Mouse (Mus musculus): ENCODE results near the gene Hsd17b10.

Hsd17b10 gene

GRCm38 (mm10) chrX:152001737-152002710, at the start of gene Hsd17b10:
Gene Hsd17b10 (plus strand): TSS chrX:152001845.
- peak; percentile 71 to 81 for DNase-seq (ENCODE audit: low spot score in 2 of 2)

DNA sequence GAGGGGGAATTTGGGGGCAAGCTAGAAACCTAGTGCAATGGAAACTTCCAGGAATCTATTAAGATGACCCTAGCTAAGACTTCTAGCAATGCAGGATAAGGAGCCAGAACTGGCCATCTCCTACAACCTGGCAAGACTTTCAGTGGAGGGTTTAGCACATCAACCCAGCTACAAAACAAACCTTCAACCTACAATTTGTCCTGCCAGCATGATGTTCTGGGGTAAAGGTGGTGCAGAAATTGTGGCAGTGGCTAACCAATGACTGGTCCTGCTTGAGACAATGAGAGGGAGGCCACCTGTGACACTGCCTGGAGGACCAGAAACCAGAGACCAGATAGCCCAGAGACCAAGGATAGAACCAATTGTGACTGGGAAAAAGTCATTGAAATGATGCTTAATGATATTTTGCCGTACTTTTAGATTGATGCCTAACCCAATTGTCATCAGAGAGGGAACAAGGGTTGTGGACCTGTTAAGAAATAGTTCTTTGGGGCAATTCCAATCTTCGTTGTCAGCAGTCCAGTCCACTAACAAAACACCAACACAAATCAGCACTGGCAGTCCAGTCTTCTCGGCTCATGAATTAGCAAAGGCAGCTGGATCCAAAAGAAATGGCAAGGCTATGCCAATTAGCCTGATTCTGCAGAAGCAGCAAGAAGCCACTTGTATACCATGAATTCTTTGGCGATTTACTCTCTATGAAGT, 2.5 kb upstream of the Hsd17b10 start:
- DNase-seq (ENCODE audit: low spot score in 2 of 2), result no peak

DNA sequence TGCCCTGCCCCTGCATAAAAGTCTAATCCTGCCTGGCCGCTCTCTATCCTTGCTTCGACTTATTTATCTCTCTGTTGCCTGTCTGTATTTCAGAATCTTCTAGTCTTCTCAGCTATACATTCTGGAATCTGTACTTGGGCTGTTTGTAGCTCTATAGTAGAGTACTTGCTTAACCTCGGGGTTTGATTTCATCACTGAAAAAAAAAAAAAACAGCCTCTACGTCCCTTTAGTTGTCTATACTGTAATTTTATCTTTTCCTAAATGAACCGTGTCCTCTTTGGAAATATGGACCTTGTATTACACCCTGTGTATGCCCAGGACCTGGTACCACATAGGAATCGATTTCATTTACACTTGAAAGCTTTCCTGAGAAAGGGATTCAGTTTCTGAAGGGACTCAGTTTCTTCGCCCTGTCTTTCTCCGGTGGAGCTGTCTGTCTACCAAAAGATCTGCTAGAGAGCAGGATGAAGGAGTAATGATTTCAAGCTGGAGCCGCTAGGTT, 412 bp upstream of the Hsd17b10 start:
- no peak for DNase-seq (ENCODE audit: low spot score in 2 of 2)

- no peak for DNase-seq (ENCODE audit: low spot score in 2 of 2)
Measured at GRCm38 (mm10) chrX:152002865-152003264, 1.2 kb downstream of the Hsd17b10 start.

DNA sequence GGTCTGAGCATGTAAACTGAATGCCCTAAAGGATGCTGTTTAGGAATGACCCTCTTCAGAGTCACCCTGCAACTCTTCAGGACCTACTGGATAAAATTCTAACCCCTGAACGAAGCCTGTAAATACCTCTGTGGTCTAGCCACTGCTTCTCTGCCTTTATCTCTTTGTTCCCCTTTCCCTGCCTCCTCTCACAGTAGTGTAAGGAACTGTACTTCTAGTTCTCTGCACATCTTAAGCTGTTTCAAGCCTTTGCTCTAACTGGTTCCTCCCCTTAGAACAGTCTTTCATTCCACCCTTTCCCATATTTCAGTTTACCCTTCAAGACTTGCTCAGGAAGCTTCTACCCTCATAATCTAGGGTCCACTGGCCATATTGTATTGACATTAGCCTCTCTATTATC, 6.2 kb downstream of the Hsd17b10 start:
- DNase-seq (ENCODE audit: low spot score in 2 of 2), result no peak

- DNase-seq (ENCODE audit: low spot score in 2 of 2), result no peak
Measured at GRCm38 (mm10) chrX:152015752-152016150, 14.1 kb downstream of the Hsd17b10 start.

DNA sequence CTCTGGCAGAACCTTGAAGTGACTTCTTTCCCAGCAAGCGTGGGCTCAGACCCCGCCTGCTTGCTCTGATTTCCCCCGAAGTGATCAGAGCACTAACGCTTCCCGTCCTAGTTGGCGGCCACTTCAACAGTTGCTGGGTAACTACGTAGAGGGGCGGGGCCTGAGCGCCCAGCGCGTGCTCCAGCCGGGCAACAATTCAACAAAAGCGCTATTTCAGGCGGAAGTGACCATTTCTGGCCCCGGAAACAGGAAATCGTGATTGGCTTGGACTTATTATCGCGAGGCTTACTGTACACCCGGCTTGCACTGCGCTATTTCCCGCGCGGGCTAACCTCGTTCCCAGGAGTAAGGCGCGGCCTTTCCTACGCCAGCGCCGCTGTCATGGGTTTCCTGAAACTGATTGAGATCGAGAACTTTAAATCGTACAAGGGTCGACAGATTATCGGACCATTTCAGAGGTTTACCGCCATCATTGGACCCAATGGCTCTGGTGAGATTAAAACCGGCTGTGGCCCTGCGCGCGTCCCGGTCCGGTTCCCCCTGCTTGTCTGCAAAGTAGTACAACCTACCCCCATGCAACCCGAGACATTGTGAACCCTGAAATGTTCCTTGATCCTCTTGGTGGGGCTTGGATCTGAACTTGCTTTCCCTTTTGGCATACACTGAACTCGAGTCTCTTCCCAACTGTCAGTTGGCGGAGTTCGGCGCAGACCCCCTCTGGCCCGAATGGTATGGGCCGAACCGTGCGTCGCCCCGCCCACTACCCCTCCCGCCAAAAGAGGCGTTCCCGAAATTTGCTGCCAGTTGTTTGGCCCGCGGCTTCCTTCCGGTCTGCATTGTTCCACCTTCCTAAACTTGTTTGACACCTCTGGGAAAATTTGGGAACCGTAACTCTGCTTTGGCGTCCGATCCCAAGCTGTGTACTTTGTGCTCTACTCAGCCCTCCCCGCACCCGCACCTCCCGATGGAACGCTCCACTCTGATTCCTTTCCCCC, 14.8 kb downstream of the Hsd17b10 start, which contains the start of the genes Ribc1 and Smc1a:
Gene Ribc1 (minus strand): TSS at position 145 of the 995 bp plus-strand sequence.
Gene Smc1a (plus strand): TSS at position 278 of the 995 bp plus-strand sequence.
- peak; percentile 86 to 94 for DNase-seq (ENCODE audit: low spot score in 2 of 2)

DNA sequence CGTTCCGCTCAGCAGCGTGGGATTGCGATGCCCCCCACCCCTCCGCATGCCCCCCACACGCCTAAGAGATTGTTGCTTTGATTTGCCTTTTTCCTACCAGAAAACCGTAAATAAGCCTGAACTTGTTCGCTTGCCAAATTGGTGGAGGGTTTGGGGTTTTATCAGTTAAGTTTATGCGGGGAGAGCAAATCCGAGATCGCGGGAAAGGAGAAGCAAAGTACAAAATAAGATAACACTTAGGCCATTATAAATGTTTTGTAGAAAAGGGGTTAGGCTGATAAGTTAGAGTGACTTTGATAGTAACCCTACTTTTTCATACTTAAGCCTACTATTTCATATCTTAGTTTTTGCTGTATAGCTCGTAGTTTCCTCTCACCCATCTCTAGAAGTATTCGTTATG, 15.5 kb downstream of the Hsd17b10 start:
- DNase-seq (ENCODE audit: low spot score in 2 of 2), result no peak

GRCm38 (mm10) chrX:152019294-152019693, 17.6 kb downstream of the Hsd17b10 start:
- no peak for DNase-seq (ENCODE audit: low spot score in 2 of 2)

GRCm38 (mm10) chrX:152039865-152040264, 38.2 kb downstream of the Hsd17b10 start:
- no peak for DNase-seq (ENCODE audit: low spot score in 2 of 2)

- DNase-seq (ENCODE audit: low spot score in 2 of 2), result no peak
Measured at GRCm38 (mm10) chrX:152047230-152047629, 45.6 kb downstream of the Hsd17b10 start.

GRCm38 (mm10) chrX:152052546-152052945, 50.9 kb downstream of the Hsd17b10 start:
- DNase-seq (ENCODE audit: low spot score in 2 of 2), result no peak
